Mouse (Mus musculus): ENCODE results near the gene Chst11. TPM values are rescaled to one million over a fixed set of nuclear protein-coding genes. Genes with fewer than 3 reads are reported as not detected.

The Chst11 gene
- total and polyA plus RNA-seq, 3 experiments: 3.1 to 4.5 (median 3.2) TPM

- H3K4me3 ChIP-seq: no peak overlapping the region
Measured at GRCm38 (mm10) chr10:83149342-83150178, 164.3 kb downstream of the Chst11 start.

GRCm38 (mm10) chr10:83150587-83150986 is 165.3 kb downstream of the Chst11 start:
- no peak for TF ChIP-seq CTCF (IDR thresholded peaks at IDR 0.05)
- TF ChIP-seq POLR2A (IDR thresholded peaks at IDR 0.05; ENCODE audit: insufficient read depth, low read depth, low read length): no peak
- TF ChIP-seq EP300 (IDR thresholded peaks at IDR 0.05; ENCODE audit: insufficient read depth, low read depth, low read length): no peak
- intact Hi-C loops (cut with DNase I): no loop called here
- Histone ChIP-seq H3K4me3 (no peak overlapping the region), H3K36me3 (ENCODE audit: control insufficient read depth, insufficient read depth, low read length) (no peaks in the 10 kb centered on the region), H3K27me3 (ENCODE audit: control insufficient read depth, insufficient read depth, low read length) (no peaks in the 10 kb centered on the region), H3K79me2 (replicated peaks; ENCODE audit: control insufficient read depth, insufficient read depth, low read length) (no peaks in the 10 kb centered on the region), H3K4me1 (ENCODE audit: control insufficient read depth, insufficient read depth, low read length) (no peaks in the 10 kb centered on the region; the same call in 1 of the 2 replicates), H3K9ac (ENCODE audit: low read depth, low read length) (no peak overlapping the region), H3K27ac (no peak overlapping the region)
- DNase-seq: peak in 1 of 2 experiments; percentile 34
- 59% methylated on average over 7 of the region's 7 CpGs for WGBS

More at GRCm38 (mm10) chr10:83149342-83150178, 164.3 kb downstream of the Chst11 start:
- Histone ChIP-seq H3K4me1 (ENCODE audit: control insufficient read depth, insufficient read depth, low read length) (no peaks in the 10 kb centered on the region; the same call in 1 of the 2 replicates), H3K79me2 (replicated peaks; ENCODE audit: control insufficient read depth, insufficient read depth, low read length) (no peaks in the 10 kb centered on the region), H3K27ac (no peak overlapping the region), H3K36me3 (ENCODE audit: control insufficient read depth, insufficient read depth, low read length) (no peaks in the 10 kb centered on the region), H3K9ac (ENCODE audit: low read depth, low read length) (no peak overlapping the region), H3K27me3 (ENCODE audit: control insufficient read depth, insufficient read depth, low read length) (no peaks in the 10 kb centered on the region)
- TF ChIP-seq POLR2A (IDR thresholded peaks at IDR 0.05; ENCODE audit: insufficient read depth, low read depth, low read length) (no peak), EP300 (IDR thresholded peaks at IDR 0.05; ENCODE audit: insufficient read depth, low read depth, low read length) (no peak), CTCF (IDR thresholded peaks at IDR 0.05) (no peak)
- 77% methylated on average over 12 of the region's 12 CpGs for WGBS
- no peak for DNase-seq
- intact Hi-C loops (cut with DNase I): no loop called here

GRCm38 (mm10) chr10:83151362-83151761 is 166.1 kb downstream of the Chst11 start:
- 48% methylated on average over 6 of the region's 6 CpGs for WGBS
- no peak for DNase-seq

GRCm38 (mm10) chr10:83151896-83152685 is 166.8 kb downstream of the Chst11 start:
- WGBS: 54% methylated on average over 16 of the region's 16 CpGs
- intact Hi-C loops (cut with DNase I): no loop called here
- no peaks in the 10 kb centered on the region for H3K27me3 ChIP-seq (ENCODE audit: control insufficient read depth, insufficient read depth, low read length)
- no peak overlapping the region for H3K4me3 ChIP-seq
- TF ChIP-seq EP300 (IDR thresholded peaks at IDR 0.05; ENCODE audit: insufficient read depth, low read depth, low read length): no peak
- no peaks in the 10 kb centered on the region; the same call in 1 of the 2 replicates for H3K4me1 ChIP-seq (ENCODE audit: control insufficient read depth, insufficient read depth, low read length)
- no peak for DNase-seq
- no peak overlapping the region for H3K27ac ChIP-seq
- no peak overlapping the region for H3K9ac ChIP-seq (ENCODE audit: low read depth, low read length)
- no peaks in the 10 kb centered on the region for H3K36me3 ChIP-seq (ENCODE audit: control insufficient read depth, insufficient read depth, low read length)
- H3K79me2 ChIP-seq (replicated peaks; ENCODE audit: control insufficient read depth, insufficient read depth, low read length): no peaks in the 10 kb centered on the region

More at GRCm38 (mm10) chr10:83151362-83151761, 166.1 kb downstream of the Chst11 start:
- H3K27ac ChIP-seq: no peak overlapping the region
- no peaks in the 10 kb centered on the region; the same call in 1 of the 2 replicates for H3K4me1 ChIP-seq (ENCODE audit: control insufficient read depth, insufficient read depth, low read length)
- H3K36me3 ChIP-seq (ENCODE audit: control insufficient read depth, insufficient read depth, low read length): no peaks in the 10 kb centered on the region
- intact Hi-C loops (cut with DNase I): no loop called here
- H3K27me3 ChIP-seq (ENCODE audit: control insufficient read depth, insufficient read depth, low read length): no peaks in the 10 kb centered on the region
- H3K4me3 ChIP-seq: no peak overlapping the region
- H3K9ac ChIP-seq (ENCODE audit: low read depth, low read length): no peak overlapping the region
- TF ChIP-seq EP300 (IDR thresholded peaks at IDR 0.05; ENCODE audit: insufficient read depth, low read depth, low read length): no peak
- TF ChIP-seq POLR2A (IDR thresholded peaks at IDR 0.05; ENCODE audit: insufficient read depth, low read depth, low read length): no peak
- no peak for TF ChIP-seq CTCF (IDR thresholded peaks at IDR 0.05)
- no peaks in the 10 kb centered on the region for H3K79me2 ChIP-seq (replicated peaks; ENCODE audit: control insufficient read depth, insufficient read depth, low read length)

DNA sequence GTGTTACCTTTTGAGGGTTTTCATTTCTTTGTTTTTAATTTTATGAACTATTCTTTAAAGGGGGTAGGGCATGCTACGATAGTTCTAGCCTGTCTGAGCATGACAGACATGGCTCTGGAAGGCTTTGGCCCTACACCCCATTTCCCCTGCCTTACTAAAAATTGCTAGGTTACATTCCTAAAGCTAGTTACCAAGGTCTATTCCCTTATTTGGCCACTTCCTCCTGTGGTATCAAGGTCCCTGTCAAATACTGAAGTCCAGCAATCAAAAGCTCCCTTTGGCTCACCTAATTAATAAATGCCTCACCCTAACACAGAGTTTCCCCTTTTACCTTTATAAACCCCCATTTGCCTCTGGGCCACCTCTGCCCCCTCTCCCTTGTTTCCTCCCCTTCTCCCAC is 167.4 kb downstream of the Chst11 start:
- H3K27ac ChIP-seq: no peak overlapping the region
- no peak overlapping the region for H3K4me3 ChIP-seq
- no peaks in the 10 kb centered on the region for H3K79me2 ChIP-seq (replicated peaks; ENCODE audit: control insufficient read depth, insufficient read depth, low read length)
- H3K27me3 ChIP-seq (ENCODE audit: control insufficient read depth, insufficient read depth, low read length): no peaks in the 10 kb centered on the region
- no peak for DNase-seq
- intact Hi-C loops (cut with DNase I): no loop called here
- no peaks in the 10 kb centered on the region; the same call in 1 of the 2 replicates for H3K4me1 ChIP-seq (ENCODE audit: control insufficient read depth, insufficient read depth, low read length)
- 97% methylated on average over 1 of the region's 1 CpGs for WGBS
- no peak overlapping the region for H3K9ac ChIP-seq (ENCODE audit: low read depth, low read length)
- TF ChIP-seq POLR2A (IDR thresholded peaks at IDR 0.05; ENCODE audit: insufficient read depth, low read depth, low read length): no peak
- no peaks in the 10 kb centered on the region for H3K36me3 ChIP-seq (ENCODE audit: control insufficient read depth, insufficient read depth, low read length)

DNA sequence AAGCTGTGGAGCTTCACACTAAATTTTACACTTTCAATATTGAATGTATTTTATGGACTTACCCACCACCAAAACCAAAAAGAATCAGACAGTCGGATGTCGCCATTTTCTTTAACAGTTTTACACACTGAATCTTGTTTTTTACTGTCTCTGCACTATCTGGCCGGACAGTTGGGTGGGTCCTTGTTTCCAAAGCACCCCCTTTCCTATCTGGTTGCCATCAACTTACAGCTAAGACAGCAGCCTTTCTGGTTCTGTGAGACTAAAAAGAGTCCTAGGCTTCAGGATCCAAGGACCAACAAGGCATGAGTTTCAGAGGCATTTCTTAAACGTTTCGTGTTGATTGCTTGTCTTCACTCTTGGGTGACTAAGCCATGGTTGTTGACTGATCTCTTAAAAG is 168.1 kb downstream of the Chst11 start:
- no peaks in the 10 kb centered on the region for H3K27me3 ChIP-seq (ENCODE audit: control insufficient read depth, insufficient read depth, low read length)
- no peak for DNase-seq
- H3K9ac ChIP-seq (ENCODE audit: low read depth, low read length): no peak overlapping the region
- H3K4me1 ChIP-seq (ENCODE audit: control insufficient read depth, insufficient read depth, low read length): no peaks in the 10 kb centered on the region; the same call in 1 of the 2 replicates
- no peak overlapping the region for H3K4me3 ChIP-seq
- H3K27ac ChIP-seq: no peak overlapping the region
- intact Hi-C loops (cut with DNase I): no loop called here
- TF ChIP-seq POLR2A (IDR thresholded peaks at IDR 0.05; ENCODE audit: insufficient read depth, low read depth, low read length): no peak
- no peak for TF ChIP-seq EP300 (IDR thresholded peaks at IDR 0.05; ENCODE audit: insufficient read depth, low read depth, low read length)
- 84% methylated on average over 5 of the region's 5 CpGs for WGBS
- H3K36me3 ChIP-seq (ENCODE audit: control insufficient read depth, insufficient read depth, low read length): no peaks in the 10 kb centered on the region
- no peaks in the 10 kb centered on the region for H3K79me2 ChIP-seq (replicated peaks; ENCODE audit: control insufficient read depth, insufficient read depth, low read length)
